Mouse (Mus musculus) mature B cell (primary cell): ENCODE results near the gene Cxcr5.

Experiments
- in situ Hi-C: fragments of 300-500 bp; cut with MboI; formaldehyde crosslinking; loops from 2 replicates; pipeline ENCODE4 v1.14.3; 2019

Gene Cxcr5

DNA sequence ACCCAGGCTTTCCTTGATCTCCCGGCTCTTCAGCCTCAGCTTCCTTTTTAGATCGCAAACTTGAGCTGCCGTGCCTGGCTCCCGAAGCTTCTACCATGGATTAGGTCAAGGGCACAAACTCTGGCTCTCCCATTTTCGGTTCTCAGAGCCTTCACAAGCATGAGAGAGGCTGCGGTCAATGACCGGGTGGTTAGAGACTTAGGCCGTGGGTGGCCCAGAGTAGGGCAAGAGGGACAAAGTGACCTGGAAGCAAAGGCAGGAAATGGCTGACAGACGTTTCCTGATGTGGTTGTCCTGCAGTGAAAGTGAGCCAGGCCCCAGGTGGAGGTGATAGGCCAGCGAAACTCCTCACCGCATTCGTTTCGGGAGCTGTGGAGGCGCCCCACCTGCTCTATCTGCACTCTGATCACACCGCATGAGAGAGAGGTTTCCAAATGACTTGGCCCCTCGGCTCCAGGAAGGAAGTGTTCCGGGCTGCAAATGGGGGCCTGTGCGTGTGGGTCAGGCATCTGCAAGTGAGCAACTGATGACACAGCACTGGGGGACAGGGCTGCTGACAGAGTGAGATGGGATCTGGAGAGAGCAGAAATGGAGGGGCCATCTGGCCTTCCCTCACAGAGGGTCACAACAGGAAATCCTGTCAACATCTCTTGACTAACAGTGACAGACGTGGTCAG, 23.9 kb downstream of the Cxcr5 start:
- in situ Hi-C loops, result no loop called here

DNA sequence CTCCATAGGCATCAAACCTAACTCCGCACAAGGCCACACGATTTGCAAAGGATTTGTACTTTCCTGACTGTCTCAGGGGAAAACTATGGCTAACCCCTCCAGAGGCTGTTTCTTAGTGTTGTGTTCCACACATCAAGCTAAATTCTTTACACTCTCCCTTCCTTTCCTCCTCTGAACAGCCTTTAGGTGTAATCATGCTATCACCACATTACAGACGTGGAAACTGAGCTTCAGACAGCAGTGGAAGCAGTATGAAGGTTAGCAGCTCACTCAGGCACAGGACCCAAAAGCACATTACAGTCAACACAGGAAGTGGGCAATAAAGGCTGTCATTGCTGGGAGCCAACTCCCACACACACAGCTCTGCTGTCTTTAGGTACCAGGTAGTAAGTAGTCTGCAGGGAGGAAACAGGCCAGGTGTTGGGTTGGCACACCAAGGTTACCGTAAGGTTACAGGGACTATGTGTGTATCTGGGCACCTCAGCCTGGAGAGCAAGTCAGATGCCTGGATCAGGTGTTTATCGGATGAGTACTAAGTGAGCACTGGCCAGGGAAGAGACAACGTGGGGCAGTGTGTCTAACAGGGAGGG, 28.6 kb downstream of the Cxcr5 start:
- in situ Hi-C loops, result no loop called here

DNA sequence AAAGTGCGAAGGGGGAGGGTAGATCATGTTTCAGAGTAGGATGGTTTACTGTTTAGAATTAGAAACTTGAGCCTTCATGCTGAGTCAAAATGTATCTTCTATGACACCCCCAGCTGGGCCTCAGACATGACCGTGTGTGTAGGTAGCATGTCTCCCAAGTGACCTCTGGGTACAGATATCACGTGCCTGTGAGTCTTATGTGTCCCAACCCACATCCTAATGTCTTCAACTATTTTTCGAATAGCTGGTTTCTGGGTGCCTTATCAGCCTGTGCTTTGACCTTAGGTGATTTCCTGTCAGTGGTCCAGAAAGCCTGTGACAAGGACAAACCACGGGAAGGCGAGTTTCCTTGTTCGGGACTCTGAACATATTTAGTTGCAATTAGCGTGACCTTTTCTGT, 33.3 kb downstream of the Cxcr5 start:
- in situ Hi-C loops, result no loop called here

DNA sequence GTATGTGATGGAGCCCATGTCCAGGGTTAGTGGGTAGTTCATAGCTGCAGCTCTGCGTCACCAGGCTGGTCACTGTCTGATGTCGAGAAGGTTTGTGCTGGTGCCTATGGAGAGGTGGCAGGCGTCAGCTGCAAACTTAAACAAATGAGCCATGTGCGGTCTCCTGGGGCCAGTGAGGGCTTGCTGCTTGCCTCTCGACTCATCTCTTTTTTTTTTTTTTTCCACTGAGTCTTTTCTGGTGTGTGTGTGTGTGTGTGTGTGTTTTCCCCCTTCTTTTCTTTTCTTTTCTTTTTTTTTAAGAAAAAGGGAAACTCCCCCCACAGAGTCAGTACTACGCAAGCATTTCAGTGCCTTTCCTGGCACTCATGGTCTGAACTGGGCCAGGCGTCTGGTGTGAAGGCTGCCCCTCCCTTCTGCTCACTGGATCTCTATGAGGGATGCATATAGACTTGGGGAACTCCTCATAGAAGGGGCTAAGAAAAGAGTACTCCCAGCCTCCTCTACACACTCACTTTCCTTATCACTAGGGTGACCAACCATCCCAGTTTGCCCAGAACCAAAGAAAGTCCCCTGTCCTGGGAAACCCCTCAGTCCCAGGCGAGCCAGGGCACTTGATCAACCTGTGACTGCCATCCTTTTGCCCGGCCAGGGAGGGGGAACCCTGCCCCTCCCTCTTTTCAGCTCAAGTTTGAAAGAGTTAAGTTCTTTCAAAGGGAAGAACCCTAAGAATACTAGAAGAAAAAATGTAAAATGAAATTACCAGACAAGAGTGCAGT, 35.2 kb downstream of the Cxcr5 start:
- in situ Hi-C loops, result no loop called here

DNA sequence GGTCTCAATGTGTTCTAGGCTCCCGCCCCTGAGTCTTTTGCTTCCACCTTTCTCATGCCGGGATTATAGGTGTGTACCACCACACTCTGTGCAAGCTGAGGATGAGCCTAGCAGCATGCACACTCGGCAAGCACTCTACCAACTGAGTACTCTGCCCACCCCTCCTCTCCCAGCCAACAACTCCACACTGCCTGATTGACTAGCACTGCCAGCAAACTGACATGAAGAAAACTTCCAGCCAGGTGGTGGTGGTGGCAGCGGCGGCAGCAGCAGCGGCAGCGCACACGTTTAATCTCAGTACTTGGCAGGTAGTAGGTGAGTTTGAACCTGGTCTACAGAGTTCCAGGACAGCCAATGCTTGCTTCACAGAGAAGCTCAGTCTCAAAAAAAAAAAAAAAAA, 36.1 kb downstream of the Cxcr5 start:
- in situ Hi-C loops, result no loop called here

DNA sequence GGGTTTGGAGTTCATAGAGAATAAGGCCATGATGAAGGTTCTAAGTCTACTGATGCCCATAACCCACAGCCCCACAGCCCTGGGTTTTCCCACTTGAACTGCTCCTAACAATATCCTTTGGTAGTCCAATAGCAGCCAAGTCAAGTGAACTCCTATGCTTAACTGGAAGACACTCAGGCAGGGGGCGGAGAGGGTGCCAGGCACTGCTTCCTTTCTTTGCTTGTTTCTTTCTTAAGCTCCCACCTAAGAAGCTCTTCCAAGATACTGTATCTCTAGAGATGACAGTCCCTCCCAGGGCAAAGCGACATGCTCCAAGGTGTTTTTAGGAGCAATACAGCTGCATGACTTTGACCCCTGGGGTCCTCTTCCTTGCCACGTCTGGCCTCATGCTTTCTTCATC, 36.7 kb downstream of the Cxcr5 start:
- in situ Hi-C loops, result no loop called here

DNA sequence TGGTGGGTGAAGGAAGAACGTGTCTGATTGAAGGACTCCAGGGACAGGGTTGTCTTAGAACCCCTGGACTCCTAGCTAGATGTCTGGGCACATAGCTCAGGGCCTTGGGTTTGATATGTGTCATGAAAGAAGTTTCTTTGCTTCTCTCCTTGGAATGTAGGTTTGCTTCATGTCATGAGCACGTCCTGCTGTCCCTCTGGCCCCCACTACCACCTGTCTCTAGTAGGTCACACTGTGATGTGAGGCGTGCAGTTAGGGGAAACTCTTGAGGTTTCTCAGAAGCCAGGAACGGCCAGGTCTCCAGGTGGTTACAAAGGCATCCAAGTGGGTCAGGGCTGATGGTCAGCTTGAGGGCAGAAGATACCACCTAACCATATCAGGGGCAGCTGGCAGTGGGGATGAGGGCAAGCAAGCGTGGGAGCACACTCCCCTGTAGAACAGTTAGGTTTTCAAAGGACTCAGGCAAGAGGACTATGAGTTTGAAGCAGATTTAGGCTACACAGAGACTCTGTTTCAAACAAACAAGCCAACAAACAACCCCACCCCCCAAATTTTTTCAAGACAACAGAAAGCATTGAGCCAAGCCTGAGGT, 37.3 kb downstream of the Cxcr5 start:
- in situ Hi-C loops, result loop anchor here (5.0 kb wide), 1 partner anchor 48 kb away; no protein-coding TSS in a partner anchor

DNA sequence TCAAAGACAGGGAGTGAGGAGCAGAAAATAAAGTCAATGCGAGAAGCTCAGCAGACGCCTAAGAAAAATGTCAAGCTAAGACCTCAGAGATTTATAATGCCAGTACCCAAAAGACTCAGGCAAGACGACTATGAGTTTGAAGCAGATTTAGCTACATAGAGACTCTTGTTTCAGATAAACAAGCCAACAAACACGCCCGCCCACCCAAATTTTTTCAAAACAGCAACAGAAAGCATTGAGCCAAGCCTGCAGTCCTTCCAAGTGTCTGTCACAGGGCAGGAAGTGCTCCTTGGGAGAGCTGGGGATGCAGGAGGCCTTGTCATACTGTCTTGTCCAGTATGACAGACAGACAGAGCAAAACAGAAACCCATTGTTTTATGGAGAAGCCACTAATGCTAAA, 38.0 kb downstream of the Cxcr5 start:
- in situ Hi-C loops, result loop anchor here (5.0 kb wide), 1 partner anchor 49 kb away; no protein-coding TSS in a partner anchor

DNA sequence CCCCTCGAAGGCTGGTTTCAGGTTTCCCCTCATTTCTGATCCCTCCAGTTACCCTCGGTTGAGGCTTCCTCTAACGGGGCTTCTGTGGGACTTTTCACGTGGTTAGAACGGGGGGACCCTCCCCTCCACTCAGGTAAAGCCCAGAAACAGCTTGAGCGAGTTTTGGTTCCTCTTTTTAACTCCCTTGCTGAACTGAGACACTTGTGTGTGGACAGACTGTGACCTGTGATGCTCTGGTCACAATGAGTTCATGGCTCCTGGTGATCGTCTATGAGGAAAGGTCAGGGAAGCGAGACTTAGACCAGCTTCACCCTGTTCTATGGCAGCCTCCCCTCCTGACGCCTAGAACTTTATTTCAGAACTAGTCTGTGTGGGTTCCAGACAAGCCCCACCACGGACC, 39.8 kb downstream of the Cxcr5 start:
- in situ Hi-C loops, result loop anchor here (5.0 kb wide), 1 partner anchor 50 kb away; no protein-coding TSS in a partner anchor

DNA sequence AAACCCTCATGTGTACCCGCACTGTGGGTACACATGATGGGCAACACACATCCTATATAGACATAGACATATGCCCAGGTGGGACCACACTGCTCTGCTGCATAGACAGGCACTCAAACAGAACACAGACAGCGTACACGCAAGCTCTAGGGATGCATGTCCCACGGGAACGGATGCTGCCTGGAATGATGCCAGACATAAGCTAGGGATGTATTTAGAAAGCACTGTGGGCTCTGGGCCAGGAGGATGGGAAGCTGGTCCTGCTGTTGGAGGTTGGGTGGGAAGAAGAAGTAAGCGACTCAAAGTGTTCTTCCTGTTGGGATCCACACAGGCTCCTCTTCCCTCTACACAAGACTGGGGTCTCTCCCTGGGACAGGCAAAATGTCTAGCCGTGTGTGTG, 43.6 kb downstream of the Cxcr5 start:
- in situ Hi-C loops, result no loop called here

DNA sequence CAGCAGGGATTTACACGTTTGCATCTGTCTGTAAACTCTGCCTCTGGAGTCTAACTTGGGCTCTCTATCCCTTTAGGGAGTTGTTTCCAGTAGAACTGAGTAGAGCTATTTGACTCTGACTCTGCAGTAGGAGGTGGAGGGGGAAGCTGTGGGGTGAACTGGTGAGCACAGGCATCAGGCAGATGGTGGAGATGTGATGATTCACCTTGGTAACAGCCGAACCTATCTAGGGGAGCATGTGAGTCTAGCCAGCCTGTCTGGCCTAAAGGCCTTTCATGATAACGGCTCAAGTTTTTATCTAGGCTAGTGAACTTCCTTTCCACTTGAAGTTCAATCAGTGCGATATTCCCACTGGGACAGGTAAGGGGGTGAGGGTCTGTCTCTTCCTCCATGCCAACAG, 44.3 kb downstream of the Cxcr5 start:
- in situ Hi-C loops, result no loop called here

DNA sequence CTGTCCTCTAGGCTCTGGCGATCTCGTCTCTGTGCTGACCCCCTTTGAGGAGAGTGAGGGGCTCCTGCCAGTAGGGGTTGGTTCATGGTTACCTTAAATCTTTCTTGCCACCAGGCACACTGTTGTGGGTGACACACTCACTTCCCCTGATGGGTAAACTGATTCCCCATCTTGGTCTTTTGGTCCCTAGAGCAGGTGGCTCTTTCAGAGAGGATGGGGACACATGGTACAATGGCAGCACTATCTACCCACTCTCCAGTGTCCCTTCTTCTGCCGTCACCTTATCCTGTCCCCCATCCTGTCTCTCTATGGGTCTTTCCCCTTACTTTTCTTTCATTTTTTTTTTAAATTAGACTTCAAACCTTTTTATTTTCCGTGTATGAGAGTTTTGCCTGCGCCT, 45.8 kb downstream of the Cxcr5 start:
- in situ Hi-C loops, result no loop called here

DNA sequence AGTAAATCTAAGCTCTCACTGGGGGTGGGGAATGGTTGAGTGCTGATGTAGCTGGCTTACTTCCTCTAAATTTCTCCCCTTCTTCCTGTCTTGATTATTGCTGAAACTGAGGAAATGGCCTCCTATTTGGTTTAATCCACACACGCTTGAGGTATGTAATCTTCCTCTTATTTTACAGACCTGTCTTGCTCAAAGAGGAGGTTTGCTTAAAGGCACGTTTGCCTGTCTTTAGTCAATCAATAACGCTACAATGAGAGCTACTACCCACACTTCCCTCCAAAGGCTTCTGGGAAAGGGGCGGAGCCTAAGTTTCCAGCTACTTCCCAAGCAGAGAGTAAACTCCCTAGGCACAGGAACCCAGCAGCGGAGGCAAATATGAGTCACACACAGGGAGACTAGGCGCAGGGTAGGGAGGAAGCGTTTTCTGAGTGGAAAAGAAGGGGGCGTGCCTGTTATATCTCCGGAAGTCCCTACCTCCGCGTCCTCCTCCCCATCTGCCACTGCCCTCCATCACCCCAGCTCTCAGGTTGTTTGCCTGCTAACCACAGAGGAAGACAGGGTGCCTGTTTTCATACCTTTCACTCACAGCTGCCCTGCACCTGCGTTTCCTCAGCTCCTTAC, 46.4 kb downstream of the Cxcr5 start:
- in situ Hi-C loops, result no loop called here

DNA sequence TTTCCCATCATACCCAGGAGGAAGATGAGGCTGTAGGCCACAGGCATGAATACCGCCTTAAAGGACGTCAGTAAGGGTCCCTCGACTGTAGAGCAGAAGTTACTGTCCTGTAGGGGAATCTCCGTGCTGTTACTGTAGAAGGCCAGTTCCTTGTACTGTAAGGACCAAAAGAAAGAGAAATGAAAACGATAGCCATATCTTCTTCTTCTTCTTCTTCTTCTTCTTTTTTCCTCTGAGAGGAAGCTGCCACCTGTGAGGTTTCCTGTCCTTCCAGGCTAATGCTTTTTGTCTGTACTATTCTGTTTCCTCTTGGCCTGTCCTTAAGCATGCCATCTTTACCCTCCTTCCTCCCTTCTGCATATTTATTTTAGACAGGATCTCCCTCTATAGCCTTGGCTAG, 47.5 kb downstream of the Cxcr5 start:
- in situ Hi-C loops, result no loop called here

DNA sequence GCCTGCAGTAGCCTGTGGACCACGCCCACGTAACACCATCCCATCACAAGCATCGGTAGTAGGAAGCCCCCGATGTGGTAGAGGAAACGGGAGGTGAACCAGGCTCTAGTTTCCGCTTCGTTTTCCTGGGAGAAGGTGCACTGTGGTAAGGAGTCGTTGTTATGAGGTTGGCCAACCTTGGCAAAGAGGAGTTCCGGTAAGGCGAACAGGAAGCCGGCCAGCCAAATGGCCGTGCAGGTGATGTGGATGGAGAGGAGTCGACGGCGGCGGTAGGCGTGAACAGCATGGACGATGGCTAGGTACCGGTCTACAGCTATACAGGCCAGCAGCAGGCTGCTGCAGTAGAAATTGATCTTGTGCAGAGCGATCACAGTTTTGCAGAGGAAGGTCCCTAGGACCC, 48.1 kb downstream of the Cxcr5 start:
- in situ Hi-C loops, result no loop called here

DNA sequence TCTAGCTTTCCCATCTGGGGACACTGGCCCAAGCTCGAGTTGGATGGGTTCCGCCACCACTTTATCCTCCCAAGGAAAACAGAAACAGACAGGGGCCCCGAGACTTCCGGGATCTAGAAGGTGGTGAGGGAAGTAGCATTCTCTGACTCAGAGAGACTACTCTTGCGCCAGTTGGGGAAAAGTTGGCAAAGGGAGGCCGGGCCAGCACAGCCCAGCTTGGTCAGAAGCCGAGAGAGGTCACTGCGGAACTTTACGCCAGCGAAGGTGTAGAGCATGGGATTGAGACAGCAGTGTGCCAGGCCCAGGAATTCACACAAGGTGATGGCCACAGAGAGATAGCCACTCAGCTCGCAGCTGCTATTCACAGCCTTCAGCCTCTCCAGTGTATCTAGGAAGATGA, 48.6 kb downstream of the Cxcr5 start:
- in situ Hi-C loops, result no loop called here

DNA sequence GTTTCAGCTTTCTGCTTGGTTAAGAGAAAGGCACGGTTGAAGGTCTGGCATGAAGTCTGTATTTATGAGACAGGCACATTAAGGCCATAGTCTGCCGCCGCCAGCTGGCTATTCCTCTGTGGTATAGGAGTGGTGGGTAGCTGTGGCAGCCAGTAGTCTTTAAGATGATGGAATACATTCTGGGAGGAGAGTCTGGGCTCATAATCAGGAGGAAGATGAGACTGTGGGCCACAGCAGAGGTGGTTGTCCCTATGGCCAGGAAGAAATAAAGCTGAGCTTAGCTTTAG, 49.0 kb downstream of the Cxcr5 start:
- in situ Hi-C loops, result no loop called here

DNA sequence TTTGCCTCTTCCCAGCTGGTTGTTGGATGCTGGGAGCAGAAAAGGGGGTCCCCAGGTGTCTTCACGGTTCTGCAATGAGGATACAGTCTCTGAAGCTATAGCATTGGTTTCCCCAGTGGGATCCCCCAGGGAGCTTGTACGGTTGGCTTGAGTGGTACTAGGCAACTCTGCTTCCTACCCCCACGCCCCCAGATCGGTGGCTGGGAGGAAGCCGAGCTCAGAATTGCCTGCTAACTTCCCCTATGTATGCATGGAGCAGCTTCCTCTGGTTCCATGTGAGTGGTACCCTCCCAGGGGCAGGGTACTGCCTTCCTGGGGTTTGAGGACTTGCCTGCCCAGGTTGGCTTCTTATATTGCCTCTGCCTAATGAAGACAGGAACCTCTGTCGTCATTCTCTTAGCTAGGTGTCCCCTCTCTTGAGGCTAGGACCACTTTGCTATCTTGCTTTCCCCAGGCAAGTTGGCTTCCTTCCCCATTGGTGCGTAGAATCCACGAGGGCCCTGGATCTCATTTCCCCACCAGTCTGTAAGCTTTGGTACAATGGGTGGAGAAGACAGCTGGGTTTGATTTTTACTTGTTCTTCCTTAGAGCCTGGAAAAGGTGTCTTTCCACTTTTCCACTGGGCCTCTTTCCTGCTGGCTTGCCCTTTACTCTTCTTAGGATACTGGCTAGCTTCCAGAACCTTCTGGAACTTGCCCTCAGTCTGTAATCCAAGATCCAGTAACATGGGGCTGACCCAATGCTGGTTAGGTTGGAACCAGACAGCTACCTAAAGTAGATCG, 49.6 kb downstream of the Cxcr5 start:
- in situ Hi-C loops, result no loop called here

DNA sequence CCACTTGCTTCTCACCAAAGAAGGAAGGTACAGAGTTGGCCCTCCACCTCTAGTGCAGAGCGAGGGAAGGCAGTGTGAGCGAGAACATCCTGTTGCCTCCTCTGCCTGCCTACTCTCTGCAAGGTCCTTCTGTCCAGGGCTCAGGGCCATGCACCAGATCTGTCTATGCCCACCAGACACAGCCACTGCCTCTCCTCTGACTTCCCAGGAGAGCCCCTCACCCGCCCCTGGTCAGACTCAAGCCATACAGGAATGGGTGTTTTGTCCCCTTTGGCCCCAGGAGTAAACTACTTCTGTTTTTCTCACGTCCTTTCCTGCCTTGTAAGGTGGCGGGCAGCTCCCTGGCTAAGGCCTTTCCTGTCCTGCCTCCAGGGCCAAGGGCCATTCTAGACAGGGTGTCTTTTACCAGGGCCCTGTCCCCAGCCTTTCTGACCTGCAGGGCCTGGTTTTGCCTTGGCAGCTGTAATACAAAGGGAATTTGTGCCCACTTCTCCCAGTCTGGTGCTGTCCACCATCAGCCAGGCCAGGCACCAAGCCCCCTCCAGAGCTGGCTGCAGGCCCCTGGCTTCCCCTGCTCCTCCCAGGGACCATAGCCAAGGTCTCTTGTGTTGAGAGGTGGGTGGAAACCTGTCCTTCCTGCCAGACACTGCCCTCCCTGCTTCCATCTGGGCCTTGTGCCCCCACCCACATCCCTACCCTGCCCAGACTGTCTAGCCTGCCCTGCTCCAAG, 50.6 kb downstream of the Cxcr5 start:
- in situ Hi-C loops, result no loop called here

DNA sequence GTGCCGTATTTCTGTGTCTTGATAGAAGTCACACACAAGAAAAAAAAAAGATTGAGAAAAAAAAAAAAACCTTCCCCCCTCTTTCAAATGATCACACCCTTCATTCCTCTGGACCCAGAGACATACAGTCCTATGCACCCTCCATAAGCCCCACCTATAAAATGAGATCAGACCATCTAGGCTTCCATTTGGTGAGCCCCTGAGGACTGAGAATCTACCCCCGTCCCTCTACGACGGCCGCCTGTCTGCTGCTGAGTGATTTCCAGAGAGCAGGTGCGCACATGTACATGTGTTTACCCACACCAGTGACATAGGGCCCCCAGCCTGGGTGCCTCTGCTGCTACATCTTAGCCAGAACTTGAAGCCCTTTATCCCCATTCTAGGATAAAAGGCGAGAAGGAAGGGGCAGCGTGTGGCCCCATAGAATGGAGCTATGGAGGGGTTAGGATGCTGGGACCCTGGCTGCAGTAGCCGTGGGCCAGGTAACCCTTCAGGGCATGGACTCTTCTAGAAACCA, 51.3 kb downstream of the Cxcr5 start:
- in situ Hi-C loops, result no loop called here
